Mouse (Mus musculus) thymus, postnatal 4 days (tissue): ENCODE measurements at regions not wholly inside any gene's neighbourhood (a gene's known extent, or its start where the extent isn't known, plus 50 kb on each side); places are given as distances from the start of the nearest gene placed in this dataset.
A peak's percentile ranks its signal among the peaks of the same experiment; 100 is the strongest.

Experiments
- DNase-seq: peaks from one replicate; pipeline ENCODE4 v3.0.0; 2021

DNA sequence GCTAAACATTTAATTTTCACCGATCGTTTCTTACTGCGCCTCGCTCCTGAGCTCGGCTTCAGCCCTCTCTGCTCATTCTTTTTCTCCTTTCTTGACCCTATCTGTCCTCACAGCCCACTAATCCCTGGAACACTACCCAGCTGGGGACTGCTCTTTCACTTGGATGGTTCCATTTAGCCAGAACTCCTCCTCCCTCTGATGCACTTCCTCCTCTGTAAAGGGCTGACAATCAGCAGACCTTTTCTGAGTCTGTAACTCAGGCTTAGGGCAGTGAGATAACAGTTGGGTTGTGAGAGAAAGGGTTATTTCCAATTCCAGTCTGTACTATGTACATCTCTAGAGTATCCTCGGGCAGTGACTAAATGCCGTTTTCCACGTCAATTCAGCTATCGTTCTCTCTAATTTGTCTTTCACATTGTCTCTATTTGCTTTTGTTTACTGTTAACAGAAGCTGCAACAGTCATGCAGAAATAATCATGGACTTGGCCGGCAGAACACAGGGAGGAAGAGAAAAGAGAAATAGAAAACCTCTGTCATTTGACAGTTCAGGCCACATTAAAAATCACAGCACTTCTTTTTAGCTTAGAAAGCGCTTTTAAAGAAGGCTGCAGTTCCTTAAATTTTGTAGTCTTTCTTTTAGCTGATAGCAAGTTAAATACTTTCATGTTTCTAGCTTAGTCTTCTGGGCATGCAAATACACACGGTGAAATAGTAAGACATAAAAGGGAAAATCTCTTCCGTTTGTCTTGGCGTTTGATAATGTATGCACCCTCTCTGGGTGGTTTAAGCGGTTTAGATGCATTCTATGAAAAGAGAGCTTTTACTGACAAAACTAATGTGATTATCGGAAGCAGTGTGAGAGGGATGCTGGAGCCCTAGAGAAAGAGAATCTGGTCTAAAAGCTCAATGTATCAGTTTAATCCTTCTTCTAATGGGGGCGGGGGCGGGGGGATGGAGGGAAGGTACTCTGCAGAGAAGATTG, 94.7 kb upstream of the Fam181b start:
- DNase-seq = no peak

DNA sequence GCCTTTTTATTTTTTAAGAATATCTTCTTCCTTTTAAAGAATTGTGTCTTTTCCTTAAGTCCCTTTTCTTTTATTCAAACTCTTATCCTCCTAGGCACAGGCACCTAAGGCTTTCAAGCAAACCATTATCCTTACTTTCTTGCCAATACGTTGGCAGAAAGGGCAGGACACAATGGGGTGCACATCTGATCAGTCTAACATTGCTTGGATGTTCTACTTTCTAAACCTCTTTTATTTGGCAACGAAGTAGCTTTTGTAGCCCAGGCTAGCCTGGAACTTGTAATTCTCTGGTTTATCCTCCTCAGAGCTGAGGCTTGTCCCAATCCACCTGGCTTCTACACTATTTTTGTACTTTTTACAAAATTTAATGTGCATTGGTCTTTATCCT, 94.0 kb upstream of the Fam181b start:
- DNase-seq = no peak

DNA sequence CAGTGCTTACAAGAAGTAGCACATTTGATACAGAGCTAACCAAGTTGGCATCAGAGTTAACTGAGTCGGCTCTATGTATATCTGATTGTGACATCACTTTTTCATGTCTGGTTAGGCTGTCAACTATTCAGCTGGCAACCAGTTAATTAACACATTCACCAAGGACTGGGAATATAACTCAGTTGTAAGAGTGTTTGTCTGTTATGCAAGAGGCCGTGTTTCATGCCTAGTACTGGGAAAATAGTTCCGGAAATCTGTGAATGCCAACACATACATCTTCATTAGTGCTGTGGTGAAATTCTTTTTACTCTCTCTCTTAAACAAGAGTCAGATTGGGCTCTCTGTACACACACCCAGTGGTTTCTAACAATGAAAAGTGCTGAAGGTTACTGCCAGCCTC, 80.8 kb upstream of the Fam181b start:
- no peak for DNase-seq

DNA sequence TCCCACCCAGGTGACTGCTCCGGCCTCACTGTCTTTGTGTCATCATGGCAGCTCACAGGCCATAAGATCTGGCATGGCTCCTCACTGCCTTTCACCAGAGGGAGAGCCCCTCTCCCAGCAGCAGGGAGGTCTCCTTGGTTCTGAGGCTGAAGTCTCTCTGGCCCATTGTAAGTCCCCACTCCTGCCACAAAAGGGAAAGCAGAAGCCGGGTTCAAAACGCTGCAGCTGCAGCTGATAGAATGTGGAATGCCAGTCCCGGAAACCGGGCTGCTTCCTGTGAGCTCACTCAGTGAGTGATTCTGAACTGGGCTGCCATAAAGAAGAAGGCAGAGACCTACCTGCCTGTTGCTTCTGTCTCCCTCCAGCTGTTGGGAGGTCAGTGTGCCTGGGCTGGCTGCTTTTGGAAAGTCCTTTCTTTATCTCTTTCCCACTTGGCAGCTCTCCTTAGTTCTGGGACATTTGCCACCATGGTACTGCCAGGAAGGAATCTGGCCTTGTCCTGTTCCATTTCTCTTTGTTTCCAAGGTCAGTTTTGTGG, 72.9 kb upstream of the Fam181b start:
- DNase-seq = peak; percentile 10

DNA sequence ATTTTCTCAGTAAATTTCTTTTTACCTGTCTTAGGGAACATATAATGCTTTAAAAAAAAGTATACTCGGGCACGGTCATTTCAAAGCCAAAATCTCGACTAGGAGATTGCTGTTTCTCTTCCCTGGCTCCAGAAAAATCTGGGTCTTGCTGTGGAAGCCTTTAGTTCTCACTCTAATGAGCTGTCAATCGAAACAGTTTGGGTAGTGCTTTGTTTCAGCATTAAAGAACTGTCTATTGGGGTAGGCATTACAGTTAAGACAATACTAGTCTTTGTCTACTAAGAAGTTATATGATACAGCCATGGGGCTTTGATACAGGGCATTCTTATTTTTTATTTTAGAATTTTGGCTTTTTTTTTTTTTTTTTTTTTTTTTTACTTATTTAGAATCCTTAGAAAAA, 71.9 kb upstream of the Fam181b start:
- DNase-seq = no peak

DNA sequence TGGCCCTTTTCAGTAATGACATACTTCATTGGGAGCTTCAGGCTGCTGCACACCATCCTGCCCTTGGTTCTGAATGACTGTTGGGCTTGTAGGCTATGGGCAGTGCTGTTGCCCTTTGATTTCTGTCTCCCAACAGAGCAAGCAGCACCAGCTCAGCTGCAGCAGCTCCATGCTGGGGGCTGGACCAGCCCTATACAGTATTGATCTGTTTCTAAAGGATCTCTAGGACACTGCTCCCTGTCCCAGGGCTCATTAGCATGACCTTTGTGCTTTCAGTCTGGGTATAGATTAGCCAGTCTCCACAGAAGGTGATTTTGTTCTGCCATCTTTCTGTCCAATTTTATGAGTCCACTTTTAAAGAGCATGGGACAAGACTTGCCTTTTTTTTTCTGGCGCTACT, 60.3 kb upstream of the Fam181b start:
- DNase-seq = no peak

DNA sequence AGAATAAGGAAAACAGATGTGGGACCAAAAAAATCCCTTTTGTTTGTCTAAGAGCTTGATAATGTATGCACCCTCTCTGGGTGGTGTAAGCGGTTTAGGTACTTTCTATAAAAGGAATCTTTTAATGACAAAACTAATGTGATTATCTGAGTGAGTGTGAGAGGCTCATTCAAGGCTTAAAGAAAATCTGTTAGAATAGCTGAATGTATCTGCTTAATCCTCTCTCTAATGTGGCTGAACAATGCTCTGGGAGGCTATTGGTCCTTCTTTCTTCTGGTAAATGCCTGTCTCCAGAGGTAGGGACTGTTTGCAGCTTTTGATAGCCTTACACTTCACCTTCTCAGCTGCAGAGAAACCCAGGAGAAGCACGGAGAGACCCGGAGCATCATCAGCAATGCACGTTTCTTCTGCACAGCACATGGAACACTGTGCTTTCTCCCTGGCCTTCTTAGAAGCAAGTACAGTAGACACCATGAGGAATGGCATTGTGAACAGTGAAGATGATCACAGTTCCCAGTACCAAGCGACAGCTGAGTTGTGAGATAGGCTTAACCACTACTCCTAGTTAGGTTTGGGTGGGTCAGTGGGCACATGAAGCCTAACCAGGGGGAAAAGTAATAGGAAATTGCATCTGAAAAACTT, 56.1 kb upstream of the Fam181b start:
- no peak for DNase-seq

DNA sequence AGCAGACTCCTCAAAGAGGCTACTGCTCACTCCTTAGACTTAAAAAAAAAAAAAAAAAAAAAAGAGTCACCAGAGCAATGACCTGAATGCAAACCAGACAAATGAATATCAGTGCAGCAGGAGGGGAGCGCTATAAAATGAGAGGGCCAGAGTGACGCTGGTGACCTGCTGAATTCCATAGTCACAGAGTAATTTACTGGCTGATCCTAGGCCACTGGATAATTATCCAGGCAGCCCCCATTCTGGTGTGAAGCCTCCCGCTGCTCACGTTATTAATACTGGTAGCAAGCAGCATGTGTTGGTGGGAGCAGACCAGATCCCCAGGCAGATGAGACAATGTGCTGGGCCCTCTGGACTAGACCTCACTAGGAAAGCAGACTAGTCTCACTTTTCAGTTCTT, 53.4 kb upstream of the Fam181b start:
- no peak for DNase-seq
